Mouse (Mus musculus): ENCODE data around the gene Gcn1l1. TPM values are rescaled to one million over a fixed set of nuclear protein-coding genes. Genes with fewer than 3 reads are reported as not detected.

The Gcn1l1 gene
- total and polyA plus RNA-seq, 3 experiments, result 88.2 to 123 (median 93.8) TPM

GRCm38 (mm10) chr5:115649699-115650098, 84.6 kb downstream of the Gcn1l1 start:
- H3K27me3 ChIP-seq (ENCODE audit: control insufficient read depth in 1 of 2, insufficient read depth in 2 of 2, low read length in 2 of 2), result no peaks in the 10 kb centered on the region
- H3K4me3 ChIP-seq (ENCODE audit: control insufficient read depth in 1 of 2, insufficient read depth in 1 of 2, low read depth in 2 of 2, low read length in 2 of 2), result no peak overlapping the region
- no peaks in the 10 kb centered on the region for H3K9me3 ChIP-seq (replicated peaks; ENCODE audit: insufficient read depth, low read length)
- H3K36me3 ChIP-seq (ENCODE audit: control insufficient read depth in 1 of 2, insufficient read depth in 2 of 2, low read length in 2 of 2), result no peaks in the 10 kb centered on the region; a peak in 1 of 4 replicates
- H3K27ac ChIP-seq (ENCODE audit: control insufficient read depth, low read depth, low read length), result no peak overlapping the region
- TF ChIP-seq JUND (IDR thresholded peaks at IDR 0.05; ENCODE audit: low read depth, low read length) (no peak), POLR2AphosphoS5 (IDR thresholded peaks at IDR 0.05; ENCODE audit: borderline replicate concordance, low read depth, low read length) (no peak), UBTF (IDR thresholded peaks at IDR 0.05; ENCODE audit: borderline replicate concordance, insufficient read depth, low read depth, low read length) (no peak), MAFK (IDR thresholded peaks at IDR 0.05; ENCODE audit: borderline replicate concordance, low read depth, low read length) (no peak), ZNF384 (IDR thresholded peaks at IDR 0.05; ENCODE audit: low read depth, low read length) (no peak), MAZ (IDR thresholded peaks at IDR 0.05; ENCODE audit: low read depth, low read length) (no peak), SMC3 (IDR thresholded peaks at IDR 0.05; ENCODE audit: low read depth, low read length) (no peak), RAD21 (IDR thresholded peaks at IDR 0.05; ENCODE audit: low read depth, low read length) (no peak), EP300 (IDR thresholded peaks at IDR 0.05; ENCODE audit: low read depth in 1 of 2, low read length in 2 of 2) (no peak), CHD1 (IDR thresholded peaks at IDR 0.05; ENCODE audit: low read depth, low read length) (no peak), POLR2A (IDR thresholded peaks at IDR 0.05; ENCODE audit: control insufficient read depth in 1 of 2, insufficient read depth in 1 of 2, low read depth in 1 of 2, low read length in 2 of 2, poor library complexity in 1 of 2) (no peak), NELFE (IDR thresholded peaks at IDR 0.05; ENCODE audit: low read depth, low read length) (no peak), E2F4 (IDR thresholded peaks at IDR 0.05; ENCODE audit: borderline replicate concordance, low read depth, low read length) (no peak), ZMIZ1 (IDR thresholded peaks at IDR 0.05; ENCODE audit: low read depth, low read length) (no peak), MXI1 (IDR thresholded peaks at IDR 0.05; ENCODE audit: low read depth, low read length) (no peak), MYB (IDR thresholded peaks at IDR 0.05; ENCODE audit: low read depth, low read length) (no peak), KAT2A (conservative IDR thresholded peaks at IDR 0.05; ENCODE audit: low read depth, low read length) (no peak), BHLHE40 (IDR thresholded peaks at IDR 0.05; ENCODE audit: borderline replicate concordance, low read depth, low read length) (no peak), GATA1 (IDR thresholded peaks at IDR 0.05; ENCODE audit: low read depth, low read length) (no peak), ZKSCAN1 (IDR thresholded peaks at IDR 0.05; ENCODE audit: low read depth, low read length) (no peak)
- H3K79me2 ChIP-seq (ENCODE audit: control insufficient read depth, insufficient read depth, low read length, poor library complexity), result no peaks in the 10 kb centered on the region
- no peak for DNase-seq (ENCODE audit: low read depth, low spot score)
- H3K4me1 ChIP-seq (ENCODE audit: control insufficient read depth in 1 of 2, insufficient read depth in 2 of 2, low read length in 2 of 2), result peaks cover 2 to 3% of the 10 kb centered on the region in 2 experiments; a peak in 1 of 4 replicates
- no peak overlapping the region for H3K9ac ChIP-seq (ENCODE audit: control insufficient read depth, low read depth, low read length, poor library complexity, severe bottlenecking)

DNA sequence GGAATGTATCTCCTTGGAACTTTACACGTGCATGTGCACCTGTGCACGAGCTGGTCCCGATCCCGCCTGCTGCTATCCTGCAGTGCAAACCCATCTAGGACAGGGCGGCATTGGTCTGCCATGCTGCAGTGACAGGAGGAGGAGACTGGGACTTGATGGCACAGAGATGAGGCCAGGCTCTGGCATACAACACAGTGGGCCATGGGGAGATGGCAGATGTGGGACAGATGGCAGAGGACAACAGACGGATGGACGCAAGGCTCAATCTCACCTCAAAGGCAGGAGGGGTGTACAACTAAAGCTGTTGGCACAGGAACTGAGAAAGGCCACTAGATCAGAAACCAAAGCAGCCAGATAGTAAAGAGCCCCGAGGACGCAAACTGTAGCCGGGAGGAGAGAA, 85.8 kb downstream of the Gcn1l1 start:
- H3K27ac ChIP-seq (ENCODE audit: control insufficient read depth, low read depth, low read length), result no peak overlapping the region
- TF ChIP-seq SIN3A (IDR thresholded peaks at IDR 0.05; ENCODE audit: low read length), result no peak
- no peak for TF ChIP-seq SMC3 (IDR thresholded peaks at IDR 0.05; ENCODE audit: low read depth, low read length)
- no peak for TF ChIP-seq TAL1 (IDR thresholded peaks at IDR 0.05; ENCODE audit: low read length)
- TF ChIP-seq ELF1 (IDR thresholded peaks at IDR 0.05; ENCODE audit: low read depth, low read length), result no peak
- TF ChIP-seq CHD1 (IDR thresholded peaks at IDR 0.05; ENCODE audit: low read depth, low read length), result no peak
- no peak for TF ChIP-seq MYB (IDR thresholded peaks at IDR 0.05; ENCODE audit: low read depth, low read length)
- TF ChIP-seq CTCF (IDR thresholded peaks at IDR 0.05 in 2 of 3, conservative IDR thresholded peaks at IDR 0.05 in 1 of 3; ENCODE audit: control insufficient read depth in 1 of 3, insufficient read depth in 1 of 3, low read depth in 2 of 3, low read length in 3 of 3, poor library complexity in 1 of 3, severe bottlenecking in 1 of 3), result no peak
- no peak for TF ChIP-seq MAZ (IDR thresholded peaks at IDR 0.05; ENCODE audit: low read depth, low read length)
- no peak for TF ChIP-seq ETS1 (IDR thresholded peaks at IDR 0.05; ENCODE audit: low read depth, low read length)
- no peak for TF ChIP-seq MAX (IDR thresholded peaks at IDR 0.05; ENCODE audit: low read length)
- TF ChIP-seq TBP (IDR thresholded peaks at IDR 0.05; ENCODE audit: low read depth, low read length), result no peak
- TF ChIP-seq MYC (IDR thresholded peaks at IDR 0.05; ENCODE audit: low read depth, low read length), result no peak
- no peak for TF ChIP-seq E2F4 (IDR thresholded peaks at IDR 0.05; ENCODE audit: borderline replicate concordance, low read depth, low read length)
- no peaks in the 10 kb centered on the region for H3K27me3 ChIP-seq (ENCODE audit: control insufficient read depth in 1 of 2, insufficient read depth in 2 of 2, low read length in 2 of 2)
- H3K4me1 ChIP-seq (ENCODE audit: control insufficient read depth in 1 of 2, insufficient read depth in 2 of 2, low read length in 2 of 2), result peaks cover 2 to 3% of the 10 kb centered on the region in 2 experiments; a peak in 1 of 4 replicates
- no peak overlapping the region for H3K9ac ChIP-seq (ENCODE audit: control insufficient read depth, low read depth, low read length, poor library complexity, severe bottlenecking)
- no peaks in the 10 kb centered on the region for H3K79me2 ChIP-seq (ENCODE audit: control insufficient read depth, insufficient read depth, low read length, poor library complexity)
- no peaks in the 10 kb centered on the region for H3K9me3 ChIP-seq (replicated peaks; ENCODE audit: insufficient read depth, low read length)
- no peak overlapping the region for H3K4me3 ChIP-seq (ENCODE audit: control insufficient read depth in 1 of 2, insufficient read depth in 1 of 2, low read depth in 2 of 2, low read length in 2 of 2)
- no peak for DNase-seq (ENCODE audit: low read depth, low spot score)
- H3K36me3 ChIP-seq (ENCODE audit: control insufficient read depth in 1 of 2, insufficient read depth in 2 of 2, low read length in 2 of 2), result no peaks in the 10 kb centered on the region; a peak in 1 of 4 replicates
